Mouse (Mus musculus) lung, postnatal 14 days (tissue): ENCODE measurements at regions not wholly inside any gene's neighbourhood (a gene's known extent, or its start where the extent isn't known, plus 50 kb on each side); places are given as distances from the start of the nearest gene placed in this dataset.

Experiments
- DNase-seq: peaks from one replicate; pipeline ENCODE4 v3.0.0; 2021

- no peak for DNase-seq
Observed at GRCm38 (mm10) chr7:71648314-71648713, 297.0 kb upstream of the Gm10295 start.

- DNase-seq: no peak
Observed at GRCm38 (mm10) chr7:71646944-71647343, 295.7 kb upstream of the Gm10295 start.

DNA sequence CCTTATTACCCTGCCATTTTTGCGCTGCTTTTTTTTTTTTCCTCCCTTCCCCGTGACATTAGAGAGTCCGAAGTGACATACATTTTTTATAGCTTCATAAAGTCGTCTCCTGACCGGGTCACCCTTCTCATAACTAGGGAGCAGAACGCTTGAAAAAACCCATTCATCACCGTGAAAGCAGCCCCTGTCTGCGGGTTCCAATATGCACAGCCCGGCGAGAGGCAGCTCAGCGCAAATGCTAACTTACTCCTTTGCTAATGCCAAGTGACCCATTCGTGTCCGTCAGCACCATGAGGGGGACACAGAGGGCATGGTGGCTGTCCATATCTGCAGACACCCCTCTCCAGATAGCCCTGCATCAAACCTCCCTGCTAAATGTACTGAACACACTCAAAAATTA is 271.8 kb upstream of the Gm10295 start:
- DNase-seq: no peak

- DNase-seq: peak; percentile 24
Observed at GRCm38 (mm10) chr7:71603159-71603558, 251.9 kb upstream of the Gm10295 start.

- DNase-seq: no peak
Observed at GRCm38 (mm10) chr7:71596780-71597179, 245.5 kb upstream of the Gm10295 start.

GRCm38 (mm10) chr7:71587626-71588025 is 236.3 kb upstream of the Gm10295 start:
- no peak for DNase-seq

- DNase-seq: peak; percentile 11
Observed at GRCm38 (mm10) chr7:71583443-71584055, 232.3 kb upstream of the Gm10295 start.

DNA sequence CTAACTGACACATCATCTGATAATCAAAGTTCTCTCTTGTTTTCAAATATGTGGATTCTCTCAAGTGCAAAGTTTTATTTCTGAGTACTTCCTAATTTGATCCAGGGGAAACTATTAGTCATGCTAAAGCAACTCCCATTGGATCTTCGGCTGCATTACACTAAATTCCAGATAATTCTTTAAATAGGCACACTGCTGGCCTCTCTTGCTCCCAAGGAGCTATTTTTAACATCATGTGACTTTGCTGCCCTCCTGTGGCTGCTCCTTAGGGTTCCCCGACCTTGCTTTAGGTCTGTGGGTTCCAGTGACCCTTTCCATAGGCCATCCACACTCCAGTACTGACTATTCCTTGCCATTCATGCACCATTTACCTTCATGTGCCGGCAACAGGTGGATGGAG is 230.5 kb upstream of the Gm10295 start:
- DNase-seq: peak; percentile 74

GRCm38 (mm10) chr7:71560296-71560936 is 209.1 kb upstream of the Gm10295 start:
- no peak for DNase-seq

DNA sequence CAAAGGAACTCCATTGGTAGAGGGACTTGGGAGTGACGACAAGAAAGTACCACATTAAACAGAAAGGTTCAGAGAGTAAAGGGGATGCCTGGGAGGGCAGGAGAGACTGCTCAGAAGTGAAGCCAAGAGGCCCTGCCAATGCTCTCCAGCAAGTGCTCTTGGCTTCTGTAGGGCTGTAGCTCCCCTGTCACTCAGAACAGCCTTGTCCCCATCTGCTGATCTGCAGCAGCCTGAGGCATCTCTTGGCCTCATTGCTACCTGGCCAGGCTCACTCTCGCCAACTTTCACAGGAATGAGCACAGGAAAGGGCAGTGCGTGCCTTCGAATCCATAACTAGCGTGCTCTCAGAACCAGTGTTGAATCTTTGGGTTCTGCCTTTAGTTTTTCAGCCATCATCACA is 205.2 kb upstream of the Gm10295 start:
- DNase-seq: no peak

GRCm38 (mm10) chr7:71555476-71555875 is 204.2 kb upstream of the Gm10295 start:
- DNase-seq: no peak

DNA sequence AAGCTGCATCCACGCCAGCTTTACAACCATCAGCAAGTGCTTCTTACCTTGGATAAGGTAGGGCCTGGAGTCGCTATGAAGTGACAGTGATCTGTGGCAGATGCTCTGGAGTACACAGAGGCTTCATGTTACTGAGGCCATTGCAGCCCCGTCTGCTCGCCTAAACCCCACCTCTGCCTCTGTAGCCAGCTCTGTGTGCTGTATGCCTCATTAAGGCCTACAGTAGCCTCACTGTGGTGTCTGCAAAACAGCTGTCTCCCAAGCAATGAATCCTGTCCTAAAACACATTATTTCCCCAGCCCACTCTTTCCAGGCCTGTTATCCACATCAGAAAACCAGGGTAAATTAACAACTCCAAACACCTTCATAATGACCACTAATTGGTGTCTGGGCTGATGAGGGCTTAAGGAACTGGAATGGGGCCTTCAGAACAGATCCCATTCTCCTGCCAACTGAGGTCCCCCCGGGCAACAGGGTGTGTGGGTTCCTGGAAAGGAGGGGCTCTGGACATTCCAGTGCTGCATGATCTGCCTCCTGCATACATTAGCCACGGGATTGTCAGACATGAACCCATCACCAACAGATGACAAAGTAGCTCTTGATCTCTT is 195.4 kb upstream of the Gm10295 start:
- DNase-seq: no peak

DNA sequence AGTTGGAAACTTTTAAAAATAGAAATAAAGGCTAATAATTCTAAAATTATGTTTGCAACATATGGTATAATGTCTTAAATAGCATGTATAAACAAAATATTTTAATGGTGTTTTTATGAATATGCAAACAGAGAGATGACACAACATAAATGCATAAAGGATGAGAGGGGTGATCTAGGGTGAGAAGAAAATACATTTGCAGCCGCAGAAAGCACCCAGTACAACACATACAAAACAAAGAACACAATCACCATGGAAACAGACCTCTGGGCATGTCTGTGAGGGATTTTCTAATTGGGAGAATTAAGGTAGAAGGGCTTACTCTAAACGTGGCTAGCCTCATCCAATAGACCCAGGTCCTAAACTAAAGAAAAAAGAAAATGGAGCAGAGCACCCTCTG is 190.2 kb upstream of the Gm10295 start:
- no peak for DNase-seq

DNA sequence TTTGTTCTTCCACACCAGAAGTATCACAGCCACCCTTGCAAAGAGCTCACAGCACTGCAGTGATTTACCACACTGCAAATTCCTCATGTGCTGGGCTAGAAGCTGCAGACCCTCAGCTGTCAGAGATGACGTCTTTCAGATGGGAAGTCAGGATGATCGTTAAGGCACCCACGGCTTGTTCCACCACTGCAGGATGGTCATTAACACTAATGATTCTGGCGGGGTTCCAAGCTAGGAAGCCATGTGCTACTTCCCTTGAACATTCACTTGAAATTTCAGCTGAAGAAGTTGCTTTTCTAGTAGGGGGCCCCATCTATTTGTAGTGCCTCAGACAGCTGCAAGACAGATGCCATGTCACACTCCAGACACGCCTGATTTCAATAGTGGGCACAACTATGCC is 181.8 kb upstream of the Gm10295 start:
- peak; percentile 7 for DNase-seq

DNA sequence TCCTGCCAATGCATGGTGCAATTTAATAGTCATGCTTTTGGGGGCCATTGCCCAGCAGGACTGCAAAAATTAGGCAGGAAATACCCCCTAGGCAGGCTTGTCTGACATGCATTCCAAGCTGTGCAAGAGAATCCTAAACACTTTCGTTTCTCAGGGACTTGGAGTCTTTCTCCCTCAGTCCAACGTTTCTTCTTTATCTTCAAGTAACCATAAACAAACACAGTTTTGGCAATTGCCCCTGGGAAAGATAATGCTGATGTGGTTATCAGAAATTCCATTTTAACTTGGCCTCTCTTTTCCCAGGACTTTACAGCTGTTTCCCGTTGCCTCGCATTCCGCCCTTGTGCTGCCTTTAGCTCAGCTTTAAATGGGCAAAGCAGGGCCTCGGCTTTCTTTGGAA is 180.2 kb upstream of the Gm10295 start:
- DNase-seq: peak; percentile 19

DNA sequence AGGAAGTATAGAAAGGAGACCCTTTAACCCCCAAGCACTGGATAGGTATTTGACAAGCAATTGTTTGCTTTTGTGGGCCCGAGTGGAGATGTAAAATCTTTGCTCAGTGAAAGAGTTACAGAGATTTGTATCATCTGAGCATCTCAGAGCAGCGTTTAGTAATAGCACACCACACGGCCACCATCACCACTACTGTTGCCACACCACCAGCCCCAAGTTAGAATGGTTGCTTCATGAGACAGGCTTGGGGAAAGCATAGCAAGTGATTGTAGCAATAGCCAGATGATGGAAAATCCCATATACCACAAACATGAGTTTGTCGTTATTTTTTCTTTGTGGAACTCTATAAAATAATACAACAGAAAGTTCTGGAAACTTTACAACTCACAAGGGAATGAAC is 179.6 kb upstream of the Gm10295 start:
- no peak for DNase-seq

DNA sequence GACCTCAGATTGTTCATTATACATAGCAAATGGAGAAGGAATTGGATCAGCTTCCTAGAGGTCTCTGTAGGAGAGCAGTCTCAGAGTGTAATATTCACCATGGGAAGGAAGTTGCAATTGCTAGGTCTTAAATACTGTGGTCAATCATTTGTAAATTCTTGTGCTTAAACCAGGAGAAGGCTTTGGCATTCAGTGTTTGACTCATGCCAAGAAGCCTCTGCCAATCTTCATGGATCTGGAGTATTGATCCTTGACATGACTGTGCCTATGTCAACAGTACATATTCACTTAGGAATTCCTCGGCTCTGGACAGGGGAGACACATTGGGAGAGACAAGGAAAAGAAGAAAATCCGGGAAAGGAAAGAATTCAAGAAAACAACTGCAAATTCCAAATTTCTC is 174.9 kb upstream of the Gm10295 start:
- no peak for DNase-seq

DNA sequence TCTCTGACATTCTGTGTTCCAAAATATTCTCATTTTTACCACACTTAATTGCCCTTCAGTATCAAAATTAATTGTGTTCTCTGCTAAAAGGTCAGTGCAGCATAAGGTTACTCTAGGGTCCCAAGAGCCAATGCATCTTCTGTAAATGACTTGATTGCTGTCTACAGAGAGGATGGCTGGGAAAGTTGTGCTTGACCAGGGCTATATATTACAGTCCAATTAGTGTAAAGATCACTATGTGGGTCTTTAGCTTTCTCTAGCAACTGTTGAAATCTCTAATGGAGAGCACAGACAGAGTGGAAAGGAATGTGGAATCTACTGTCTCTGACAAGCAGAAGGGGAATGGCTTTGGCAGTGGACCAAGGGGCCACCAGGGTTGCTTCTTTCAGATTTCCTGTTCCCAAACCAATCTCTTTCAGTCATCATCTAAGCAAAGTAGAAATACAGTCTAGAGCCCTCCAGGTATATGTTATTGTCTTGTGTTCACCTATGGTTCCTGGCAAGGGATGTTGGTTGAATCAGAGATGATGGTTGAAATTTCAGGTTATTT is 173.4 kb upstream of the Gm10295 start:
- DNase-seq: no peak

GRCm38 (mm10) chr7:71524119-71524518 is 172.8 kb upstream of the Gm10295 start:
- no peak for DNase-seq

- DNase-seq: no peak
Observed at GRCm38 (mm10) chr7:71507379-71507778, 156.1 kb upstream of the Gm10295 start.

- peak; percentile 12 for DNase-seq
Observed at GRCm38 (mm10) chr7:71500719-71501118, 149.4 kb upstream of the Gm10295 start.

- no peak for DNase-seq
Observed at GRCm38 (mm10) chr7:71498123-71498522, 146.8 kb upstream of the Gm10295 start.

DNA sequence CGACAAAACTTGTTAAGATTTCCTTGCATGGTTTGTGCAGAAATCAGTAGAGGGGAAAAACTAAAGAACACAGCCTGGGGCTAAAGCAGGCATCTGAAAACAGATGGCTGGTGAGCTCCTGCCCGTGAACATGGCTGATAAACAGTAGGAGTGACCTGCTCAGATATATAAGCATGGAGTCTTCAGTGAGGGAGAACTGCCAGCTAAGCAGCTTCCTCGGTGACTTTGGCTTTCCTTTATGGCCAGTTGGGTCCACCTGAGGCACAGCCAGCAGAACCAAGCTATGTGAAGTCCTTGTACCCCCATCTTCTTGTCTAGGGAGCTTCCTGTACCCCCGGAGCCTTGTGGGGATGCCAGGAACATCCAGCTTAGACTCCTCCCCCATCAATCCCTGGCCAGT is 139.8 kb upstream of the Gm10295 start:
- DNase-seq: no peak

DNA sequence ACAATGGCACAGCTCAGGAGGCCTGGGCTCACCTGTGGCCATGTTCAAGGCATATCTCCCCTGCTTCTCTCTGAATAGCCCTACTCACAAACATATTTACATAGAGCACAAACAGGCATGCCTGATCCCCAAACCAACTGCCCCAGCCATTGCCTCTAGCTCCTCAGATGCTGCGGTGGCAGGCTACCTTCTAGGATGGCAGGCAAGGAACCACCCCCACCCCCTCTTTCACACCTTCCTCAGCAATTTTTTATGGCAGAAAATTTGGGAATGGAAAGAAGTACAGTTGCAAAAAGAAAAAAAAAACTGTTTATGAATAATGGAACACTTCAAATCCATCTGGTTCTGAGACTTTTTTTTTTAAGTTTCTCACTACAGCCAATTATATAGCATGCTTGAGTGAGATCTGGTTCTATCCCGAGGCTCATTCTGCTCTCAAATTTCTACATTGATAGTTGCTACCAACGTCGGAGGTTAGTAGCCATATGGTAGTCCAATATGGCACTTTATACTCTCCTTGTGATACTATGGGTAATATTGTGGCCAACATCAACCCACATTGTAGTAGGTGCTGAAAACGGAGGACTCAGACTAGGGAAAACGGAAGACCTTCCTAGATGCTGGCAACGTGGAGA is 136.8 kb upstream of the Gm10295 start:
- DNase-seq: no peak
